Mouse (Mus musculus) kidney, postnatal 0 days (tissue): ENCODE data around the gene Txndc16. TPM values are rescaled to one million over a fixed set of nuclear protein-coding genes. Genes with fewer than 3 reads are reported as not detected.

ENCODE experiments used
- ATAC-seq: fragments of 200-750 bp; cut with Nextera tagmentation; replicated peaks from 2 replicates; pipeline ENCODE4 v1.8.0; 2017; ENCODE audit warnings: low read depth, moderate number of reproducible peaks, moderate TSS enrichment, moderate library complexity; ENCODE audit not compliant: low FRiP score
- DNase-seq: peaks from one replicate; pipeline ENCODE4 v3.0.0-alpha.2; 2016; ENCODE audit warnings: low spot score
- H3K27ac ChIP-seq: fragments of 300-500 bp; sonication (generic); 2 replicates; pipeline ENCODE4 v1.5.1; 2014; ENCODE audit warnings: mild to moderate bottlenecking
- H3K27me3 ChIP-seq: fragments of 300-500 bp; sonication (generic); 2 replicates; pipeline ENCODE4 v1.6.1; 2014; ENCODE audit warnings: low read length, mixed read lengths; ENCODE audit not compliant: insufficient read depth
- H3K36me3 ChIP-seq: fragments of 300-500 bp; sonication (generic); 2 replicates; pipeline ENCODE4 v1.6.1; 2014; ENCODE audit warnings: low read length, mixed read lengths; ENCODE audit not compliant: insufficient read depth
- H3K4me1 ChIP-seq: fragments of 300-500 bp; sonication (generic); replicated peaks from 2 replicates; pipeline ENCODE4 v1.6.1; 2014; ENCODE audit warnings: antibody characterized with exemption, low read length, mixed read lengths; ENCODE audit not compliant: insufficient read depth
- H3K4me2 ChIP-seq: fragments of 300-500 bp; sonication (generic); 2 replicates; pipeline ENCODE4 v1.6.1; 2014; ENCODE audit warnings: mild to moderate bottlenecking, low read length, moderate library complexity, mixed read lengths
- H3K4me3 ChIP-seq: fragments of 300-500 bp; sonication (generic); replicated peaks from 2 replicates; pipeline ENCODE4 v1.5.1; 2014; ENCODE audit warnings: low read depth, low read length
- H3K9ac ChIP-seq: fragments of 300-500 bp; sonication (generic); 2 replicates; pipeline ENCODE4 v1.6.1; 2014; ENCODE audit warnings: low read depth, low read length
- H3K9me3 ChIP-seq: fragments of 300-500 bp; sonication (generic); replicated peaks from 2 replicates; pipeline ENCODE4 v1.6.1; 2016; ENCODE audit warnings: low read length, inconsistent platforms, mixed read lengths
- CTCF ChIP-seq: IDR thresholded peaks from 2 replicates; pipeline ENCODE4 v1.5.1; 2016; ENCODE audit warnings: antibody characterized with exemption, low read depth, mild to moderate bottlenecking, moderate library complexity
- WGBS: fragments of 180-500 bp; shearing (Covaris S2); extraction: QIAGEN DNeasy Blood & Tissue Kit; methylation state at CpG from one replicate; pipeline ENCODE4 v1.1.7; 2014; 5-methylcytosine and 5-hydroxymethylcytosine counted together
- polyA plus RNA-seq: library from polyadenylated mRNA; unstranded; fragments of >200 nt; fragmentation: Nextera tagmentation; extraction: Ambion mirVana; gene quantifications from 2 replicates; pipeline ENCODE4 v1.2.1, GENCODE M21; 2015

Gene Txndc16
- polyA plus RNA-seq, 1 experiment from 2014 or later: 13.5 TPM

DNA sequence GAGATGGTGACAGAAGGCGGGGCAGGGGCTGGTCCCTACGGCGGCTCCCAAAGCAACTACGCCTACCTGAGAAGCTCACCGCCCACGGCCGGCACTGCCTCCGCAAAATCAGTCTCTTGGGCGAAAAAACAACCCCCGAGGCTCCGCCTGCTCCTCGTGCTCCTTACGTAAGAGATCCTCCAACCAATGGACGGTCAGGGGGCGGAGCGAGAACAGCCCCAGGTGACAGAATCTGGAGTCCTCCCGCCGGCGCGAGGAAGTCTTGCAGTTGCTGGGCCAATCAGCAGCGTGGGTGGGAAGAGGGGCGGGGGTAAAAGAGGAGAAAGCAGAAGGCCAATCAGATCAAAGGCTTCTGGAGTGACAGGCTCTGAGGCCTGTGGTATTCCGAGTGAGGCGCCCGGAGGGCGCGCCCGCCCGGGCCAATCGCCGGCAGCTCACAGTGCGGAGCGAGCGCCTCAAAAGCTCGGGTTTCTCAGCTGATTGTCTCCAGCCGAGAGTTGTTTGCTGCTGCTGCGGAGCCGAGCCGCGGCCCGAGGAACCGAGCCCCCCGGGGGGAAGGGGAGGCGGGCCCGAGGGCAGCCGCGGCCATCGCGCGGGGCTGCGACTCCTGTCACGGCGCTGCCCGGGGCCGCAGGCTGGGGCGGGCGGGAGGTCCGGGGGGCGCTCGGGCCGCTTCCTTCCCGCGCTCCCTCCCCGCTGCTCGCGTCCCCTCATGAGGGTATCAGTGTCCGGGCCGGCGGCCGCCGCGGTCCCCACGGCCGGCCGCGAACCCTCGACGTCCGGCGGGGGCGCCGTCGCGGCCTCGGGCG is 643 bp downstream of the Txndc16 start, which contains the start of gene Gpr137c:
Gpr137c (plus strand) TSS at position 437 of the 809 bp plus-strand sequence.
- peak within 1 kb of the TSS; percentile 88 for H3K9ac ChIP-seq
- H3K4me1 ChIP-seq: no peaks in the 10 kb centered on the region
- H3K27me3 ChIP-seq: no peaks in the 10 kb centered on the region
- H3K4me2 ChIP-seq: peak within 1 kb of the TSS; percentile 99
- no peaks in the 10 kb centered on the region for H3K36me3 ChIP-seq
- DNase-seq: peak; percentile 100
- WGBS: under 1% methylated on average over 66 of the region's 86 CpGs
- no peak; the same call in 1 of the 2 replicates for TF ChIP-seq CTCF
- peak within 1 kb of the TSS; percentile 79 for H3K4me3 ChIP-seq
- H3K9me3 ChIP-seq: no peaks in the 10 kb centered on the region
- peak within 1 kb of the TSS; percentile 94 for H3K27ac ChIP-seq
- ATAC-seq: peak; percentile 100

- Histone ChIP-seq H3K9ac (no peak overlapping the region), H3K27me3 (no peaks in the 10 kb centered on the region), H3K27ac (no peak overlapping the region), H3K4me2 (peak overlapping the region; percentile 90; the same call in 1 of the 2 replicates), H3K4me1 (no peaks in the 10 kb centered on the region), H3K4me3 (no peak overlapping the region), H3K9me3 (no peaks in the 10 kb centered on the region), H3K36me3 (no peaks in the 10 kb centered on the region)
- 78% methylated on average over 4 of the region's 4 CpGs for WGBS
- DNase-seq (no peak), ATAC-seq (no peak)
- no peak for TF ChIP-seq CTCF
Observed at GRCm38 (mm10) chr14:45217693-45218092, 2.4 kb downstream of the Txndc16 start.

- Histone ChIP-seq H3K4me1 (no peaks in the 10 kb centered on the region), H3K27me3 (no peaks in the 10 kb centered on the region), H3K36me3 (no peaks in the 10 kb centered on the region), H3K27ac (no peak overlapping the region), H3K9ac (no peak overlapping the region), H3K4me2 (no peak overlapping the region), H3K9me3 (no peaks in the 10 kb centered on the region), H3K4me3 (no peak overlapping the region)
- ATAC-seq: no peak
- no peak for DNase-seq
- WGBS: 88% methylated on average over 9 of the region's 9 CpGs
- no peak for TF ChIP-seq CTCF
Observed at GRCm38 (mm10) chr14:45216711-45217340, 3.3 kb downstream of the Txndc16 start.

DNA sequence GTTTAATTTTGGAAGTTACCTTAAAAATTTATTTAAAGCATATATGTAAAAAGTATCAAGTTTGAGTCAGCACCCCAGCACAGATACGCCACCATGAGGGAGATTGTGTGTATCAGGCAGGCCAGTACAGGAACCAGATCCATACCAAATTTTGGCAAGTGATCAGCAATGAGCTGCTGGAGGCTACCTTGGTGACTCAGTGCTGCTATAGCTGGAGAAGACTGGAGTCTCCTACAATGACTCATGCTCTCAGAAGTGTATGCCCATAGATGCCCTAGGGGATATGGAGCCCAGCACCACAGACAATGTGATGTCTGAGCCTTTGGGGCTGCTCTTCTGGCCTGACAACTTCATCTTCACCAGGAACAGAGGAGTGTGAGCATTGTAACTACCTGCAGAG is 8.7 kb downstream of the Txndc16 start:
- no peak overlapping the region for H3K27ac ChIP-seq
- no peak overlapping the region for H3K4me2 ChIP-seq
- H3K4me1 ChIP-seq: no peaks in the 10 kb centered on the region
- no peaks in the 10 kb centered on the region for H3K27me3 ChIP-seq
- DNase-seq (no peak), ATAC-seq (no peak)
- H3K36me3 ChIP-seq: no peaks in the 10 kb centered on the region
- H3K9me3 ChIP-seq: no peaks in the 10 kb centered on the region
- no peak overlapping the region for H3K9ac ChIP-seq
- WGBS: 90% methylated on average over 1 of the region's 1 CpGs
- H3K4me3 ChIP-seq: no peak overlapping the region
- TF ChIP-seq CTCF: no peak

DNA sequence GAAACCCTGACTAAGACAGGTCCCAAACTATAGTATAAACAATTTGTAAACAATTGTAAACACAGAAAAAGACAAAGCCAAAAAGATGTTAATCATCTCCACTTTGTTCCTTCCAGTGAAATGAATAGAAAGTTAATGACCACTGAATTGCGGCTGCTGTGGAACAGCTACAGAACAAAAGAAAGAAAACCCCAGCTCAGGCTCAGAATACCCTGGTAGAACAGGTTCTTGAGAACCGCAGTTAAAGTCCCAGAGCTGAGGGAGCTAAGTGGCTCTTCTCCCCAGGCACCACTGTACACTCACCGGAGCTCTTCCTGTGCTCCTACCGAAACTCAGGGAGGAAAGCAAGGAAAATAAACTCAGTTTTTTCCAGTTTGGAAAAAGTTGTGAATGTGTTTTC is 9.4 kb downstream of the Txndc16 start:
- no peak for ATAC-seq
- no peaks in the 10 kb centered on the region for H3K4me1 ChIP-seq
- 64% methylated on average over 4 of the region's 4 CpGs for WGBS
- no peaks in the 10 kb centered on the region for H3K36me3 ChIP-seq
- H3K9me3 ChIP-seq: no peaks in the 10 kb centered on the region
- H3K27me3 ChIP-seq: no peaks in the 10 kb centered on the region
- no peak overlapping the region for H3K27ac ChIP-seq
- no peak for DNase-seq
- H3K4me2 ChIP-seq: no peak overlapping the region
- no peak overlapping the region for H3K4me3 ChIP-seq
- TF ChIP-seq CTCF: no peak
- H3K9ac ChIP-seq: no peak overlapping the region

GRCm38 (mm10) chr14:45200607-45201006 is 19.5 kb downstream of the Txndc16 start:
- Histone ChIP-seq H3K36me3 (peaks cover 3% of the 10 kb centered on the region; the same call in 1 of the 2 replicates), H3K4me3 (no peak overlapping the region), H3K9me3 (no peaks in the 10 kb centered on the region), H3K4me2 (no peak overlapping the region), H3K9ac (no peak overlapping the region), H3K27ac (no peak overlapping the region), H3K4me1 (no peaks in the 10 kb centered on the region), H3K27me3 (no peaks in the 10 kb centered on the region)
- no peak for TF ChIP-seq CTCF
- DNase-seq (no peak), ATAC-seq (no peak)
